In genomic region chr14:120762168-120762567, GRCm38 (mm10) we compare ENCODE assay signal across 17 mouse cellular contexts.
DNase-seq lines count a peak whose midpoint lies in the region; ATAC-seq and TF ChIP-seq lines count a peak whose summit lies in the region.
"Had no signal": no experiment of that assay in that cellular context is flagged by ENCODE, and none has a peak within 500 bp of the region (broad histone marks: within the 10 kb centered on the region; RNA-seq: fewer than 3 reads in every experiment).

No protein-coding gene starts in this region.

- no peak overlapping the region for H3K27ac ChIP-seq in intestine, embryonic 14.5 days (ENCODE audit: low read depth)
- no peak overlapping the region for H3K27ac ChIP-seq in intestine, postnatal 0 days (ENCODE audit: low read depth, low read length)
- H3K27ac ChIP-seq in CH12.LX (ENCODE audit: insufficient read depth, low read depth) = no peak overlapping the region
- no peak overlapping the region for H3K27ac ChIP-seq in neural tube, embryonic 15.5 days (replicated peaks)
- no peak overlapping the region for H3K27ac ChIP-seq in forebrain, embryonic 10.5 days
- H3K27ac ChIP-seq: left cerebral cortex, adult 2 months; limb, embryonic 15.5 days; midbrain, embryonic 10.5 days; neural tube, embryonic 13.5 days had no signal

- H3K4me1 ChIP-seq in intestine, embryonic 14.5 days (replicated peaks; ENCODE audit: control insufficient read depth, insufficient read depth, low read length) = no peaks in the 10 kb centered on the region
- no peaks in the 10 kb centered on the region for H3K4me1 ChIP-seq in intestine, postnatal 0 days (replicated peaks; ENCODE audit: control insufficient read depth, insufficient read depth, low read length)
- peaks cover 6 to 22% of the 10 kb centered on the region in 2 experiments for H3K4me1 ChIP-seq in CH12.LX (ENCODE audit: control insufficient read depth in 1 of 2, insufficient read depth in 2 of 2)
- H3K4me1 ChIP-seq in neural tube, embryonic 15.5 days = no peaks in the 10 kb centered on the region
- no peaks in the 10 kb centered on the region for H3K4me1 ChIP-seq in forebrain, embryonic 10.5 days
- H3K4me1 ChIP-seq: heart, embryonic 12.5 days; midbrain, embryonic 10.5 days; neural tube, embryonic 13.5 days had no signal

- no peak for TF ChIP-seq EP300 in CH12.LX (IDR thresholded peaks at IDR 0.05; ENCODE audit: low read length)

- no peak for TF ChIP-seq RAD21 in CH12.LX (IDR thresholded peaks at IDR 0.05; ENCODE audit: low read depth, low read length)

- H3K4me3 ChIP-seq in intestine, embryonic 14.5 days (ENCODE audit: low read depth, low read length) = no peak overlapping the region
- no peak overlapping the region for H3K4me3 ChIP-seq in intestine, postnatal 0 days (ENCODE audit: low read depth, low read length)
- peak overlapping the region in 1 of 3 experiments; percentile 45 for H3K4me3 ChIP-seq in CH12.LX (replicated peaks in 1 of 3; ENCODE audit: low read depth in 2 of 3, low read length in 2 of 3, poor library complexity in 1 of 3)
- H3K4me3 ChIP-seq in neural tube, embryonic 15.5 days (replicated peaks) = no peak overlapping the region
- H3K4me3 ChIP-seq in forebrain, embryonic 10.5 days = no peak overlapping the region
- H3K4me3 ChIP-seq: heart, embryonic 12.5 days; left cerebral cortex, adult 2 months; limb, embryonic 15.5 days; midbrain, embryonic 10.5 days; neural tube, embryonic 13.5 days had no signal

- no peaks in the 10 kb centered on the region for H3K9me3 ChIP-seq in intestine, embryonic 14.5 days (ENCODE audit: control insufficient read depth, low read length)
- H3K9me3 ChIP-seq in intestine, postnatal 0 days (ENCODE audit: control insufficient read depth) = no peaks in the 10 kb centered on the region
- no peaks in the 10 kb centered on the region for H3K9me3 ChIP-seq in CH12.LX (replicated peaks; ENCODE audit: low read length)
- no peaks in the 10 kb centered on the region for H3K9me3 ChIP-seq in neural tube, embryonic 15.5 days (replicated peaks)
- H3K9me3 ChIP-seq in forebrain, embryonic 10.5 days = no peaks in the 10 kb centered on the region
- H3K9me3 ChIP-seq: heart, embryonic 12.5 days; limb, embryonic 15.5 days; midbrain, embryonic 10.5 days; neural tube, embryonic 13.5 days had no signal

- dilution Hi-C loops in CH12.LX (cut with MboI; ENCODE audit: extremely low pct_ligation_motif_present, extremely low pct_unique_long_range_greater_than_20kb, low sequenced_read_pairs) = no loop called here

- no peak overlapping the region for H3K4me2 ChIP-seq in intestine, embryonic 14.5 days (ENCODE audit: low read length)
- H3K4me2 ChIP-seq in intestine, postnatal 0 days (replicated peaks; ENCODE audit: low read depth) = no peak overlapping the region
- H3K4me2 ChIP-seq in CH12.LX (ENCODE audit: insufficient read depth, low read depth, poor library complexity, severe bottlenecking) = peak overlapping the region; percentile 81
- no peak overlapping the region for H3K4me2 ChIP-seq in neural tube, embryonic 15.5 days
- H3K4me2 ChIP-seq: heart, embryonic 12.5 days; limb, embryonic 15.5 days; neural tube, embryonic 13.5 days had no signal

- in situ Hi-C loops in CH12.LX (cut with MboI; ENCODE audit: low pct_ligation_motif_present, low pct_unique_long_range_greater_than_20kb, low sequenced_read_pairs) = no loop called here

- TF ChIP-seq CTCF in intestine, postnatal 0 days (IDR thresholded peaks at IDR 0.05; ENCODE audit: low read depth) = no peak
- no peak for TF ChIP-seq CTCF in CH12.LX (conservative IDR thresholded peaks at IDR 0.05 in 1 of 2, IDR thresholded peaks at IDR 0.05 in 1 of 2; ENCODE audit: low read depth in 2 of 2, low read length in 2 of 2)

- 0 out of 2 replicates have a peak, but pooled peaks have one; percentile 40 for ATAC-seq in intestine, embryonic 14.5 days (replicated peaks; ENCODE audit: low FRiP score, low TSS enrichment, low read depth)
- no peak for ATAC-seq in intestine, postnatal 0 days
- peak; percentile 81 for ATAC-seq in granulocyte monocyte progenitor cell, adult 5-6 weeks (replicated peaks; ENCODE audit: poor library complexity, severe bottlenecking)
- ATAC-seq in megakaryocyte progenitor cell, adult 5-6 weeks (replicated peaks; ENCODE audit: poor library complexity) = peak; percentile 78
- ATAC-seq in neural tube, embryonic 15.5 days (ENCODE audit: low FRiP score) = no peak
- ATAC-seq: activated CD4-positive, CD25-positive, alpha-beta regulatory T cell, adult 4 months had no signal

- no peaks in the 10 kb centered on the region for H3K79me2 ChIP-seq in CH12.LX (replicated peaks; ENCODE audit: control insufficient read depth, extremely low read depth, insufficient read depth, poor library complexity, severe bottlenecking)

- DNase-seq in intestine, embryonic 14.5 days (ENCODE audit: low spot score) = no peak
- DNase-seq in CH12.LX (ENCODE audit: extremely low read depth) = peak; percentile 17
- DNase-seq in urinary bladder, adult 2 months (ENCODE audit: low spot score) = no peak
- no peak for DNase-seq in forebrain, embryonic 10.5 days (ENCODE audit: extremely low spot score, low spot score)
- DNase-seq: kidney, postnatal 14 days; right cerebral cortex, postnatal 4 days had no signal

- H3K36me3 ChIP-seq in intestine, embryonic 14.5 days (ENCODE audit: control insufficient read depth, insufficient read depth, low read length) = no peaks in the 10 kb centered on the region
- H3K36me3 ChIP-seq in intestine, postnatal 0 days (ENCODE audit: control insufficient read depth, insufficient read depth) = no peaks in the 10 kb centered on the region
- H3K36me3 ChIP-seq in CH12.LX (replicated peaks in 1 of 2; ENCODE audit: control insufficient read depth in 1 of 2, insufficient read depth in 1 of 2, low read length in 1 of 2) = no peaks in the 10 kb centered on the region
- no peaks in the 10 kb centered on the region for H3K36me3 ChIP-seq in neural tube, embryonic 15.5 days
- no peaks in the 10 kb centered on the region for H3K36me3 ChIP-seq in forebrain, embryonic 10.5 days (replicated peaks)
- H3K36me3 ChIP-seq: G1E; heart, embryonic 12.5 days; limb, embryonic 15.5 days; midbrain, embryonic 10.5 days; neural tube, embryonic 13.5 days had no signal

- 65% methylated on average over 7 of the region's 7 CpGs for WGBS in intestine, embryonic 14.5 days
- WGBS in intestine, postnatal 0 days = 50% methylated on average over 7 of the region's 7 CpGs
- WGBS in neural tube, embryonic 15.5 days = 82% methylated on average over 7 of the region's 7 CpGs
- WGBS in forebrain, embryonic 10.5 days = 82% methylated on average over 7 of the region's 7 CpGs

- no peak overlapping the region for H3K9ac ChIP-seq in intestine, embryonic 14.5 days (ENCODE audit: low read length)
- no peak overlapping the region for H3K9ac ChIP-seq in intestine, postnatal 0 days (ENCODE audit: low read depth, low read length)
- H3K9ac ChIP-seq in CH12.LX (ENCODE audit: insufficient read depth, low read depth) = peak overlapping the region; percentile 57; the same call in 1 of the 2 replicates
- no peak overlapping the region for H3K9ac ChIP-seq in neural tube, embryonic 15.5 days (replicated peaks)
- H3K9ac ChIP-seq: heart, embryonic 12.5 days; limb, embryonic 15.5 days; neural tube, embryonic 13.5 days had no signal

- TF ChIP-seq POLR2A in CH12.LX (IDR thresholded peaks at IDR 0.05; ENCODE audit: low read depth, low read length) = no peak

- no peaks in the 10 kb centered on the region for H3K27me3 ChIP-seq in intestine, embryonic 14.5 days (replicated peaks; ENCODE audit: control insufficient read depth, insufficient read depth, low read length)
- no peaks in the 10 kb centered on the region for H3K27me3 ChIP-seq in intestine, postnatal 0 days (replicated peaks; ENCODE audit: control insufficient read depth, insufficient read depth, low read length)
- no peaks in the 10 kb centered on the region for H3K27me3 ChIP-seq in CH12.LX (replicated peaks)
- H3K27me3 ChIP-seq in neural tube, embryonic 15.5 days (replicated peaks) = no peaks in the 10 kb centered on the region
- no peaks in the 10 kb centered on the region for H3K27me3 ChIP-seq in forebrain, embryonic 10.5 days (ENCODE audit: poor library complexity, severe bottlenecking)
- H3K27me3 ChIP-seq: heart, embryonic 12.5 days; limb, embryonic 15.5 days; neural tube, embryonic 13.5 days had no signal

TF ChIP-seq in CH12.LX, 34 proteins besides CTCF, POLR2A, EP300 and RAD21:
- TF ChIP-seq ZNF384 (IDR thresholded peaks at IDR 0.05; ENCODE audit: low read depth, low read length) (no peak), MYC (IDR thresholded peaks at IDR 0.05; ENCODE audit: low read depth, low read length) (no peak), JUND (conservative IDR thresholded peaks at IDR 0.05; ENCODE audit: low read depth, low read length) (no peak)
TF ChIP-seq in CH12.LX: peak in this region for 0.

Comparison
In these comparisons a context has a peak if more than half of its experiments do, and no peak if none do; other contexts are left out.
1. ATAC-seq: peak in intestine, embryonic 14.5 days (single experiment), granulocyte monocyte progenitor cell, adult 5-6 weeks (single experiment) and megakaryocyte progenitor cell, adult 5-6 weeks (single experiment); none in intestine, postnatal 0 days (single experiment) and neural tube, embryonic 15.5 days (single experiment).